Mouse (Mus musculus): Measurements from ENCODE around the gene Ccr6.

- TF ChIP-seq CTCF (IDR thresholded peaks at IDR 0.05; ENCODE audit: low read depth, low read length) (no peak), POLR2A (IDR thresholded peaks at IDR 0.05; ENCODE audit: extremely low read depth, insufficient read depth, low read length) (no peak)
Measured at GRCm38 (mm10) chr17:8272054-8272749, 36.4 kb downstream of the Ccr6 start.
